Mouse (Mus musculus) spleen, postnatal 36 days (tissue): ENCODE measurements around the gene Mcl1.
"Not testable (repeated sequence)": the region's sequence is repeated elsewhere in the genome, so short reads cannot be mapped to it uniquely, and the experiment has no call there.

Source experiments
- DNase-seq, 2 experiments: peaks; one replicate each; pipeline ENCODE4 v3.0.0; 2022; ENCODE audit warnings: low spot score in 2 of 2, mixed read lengths in 1 of 2

Gene Mcl1

GRCm38 (mm10) chr3:95650276-95651032 lies 8.1 kb upstream of the Mcl1 start:
- DNase-seq = peak; percentile 60 to 74

GRCm38 (mm10) chr3:95651033-95651373 lies 7.6 kb upstream of the Mcl1 start:
- no peak for DNase-seq

DNA sequence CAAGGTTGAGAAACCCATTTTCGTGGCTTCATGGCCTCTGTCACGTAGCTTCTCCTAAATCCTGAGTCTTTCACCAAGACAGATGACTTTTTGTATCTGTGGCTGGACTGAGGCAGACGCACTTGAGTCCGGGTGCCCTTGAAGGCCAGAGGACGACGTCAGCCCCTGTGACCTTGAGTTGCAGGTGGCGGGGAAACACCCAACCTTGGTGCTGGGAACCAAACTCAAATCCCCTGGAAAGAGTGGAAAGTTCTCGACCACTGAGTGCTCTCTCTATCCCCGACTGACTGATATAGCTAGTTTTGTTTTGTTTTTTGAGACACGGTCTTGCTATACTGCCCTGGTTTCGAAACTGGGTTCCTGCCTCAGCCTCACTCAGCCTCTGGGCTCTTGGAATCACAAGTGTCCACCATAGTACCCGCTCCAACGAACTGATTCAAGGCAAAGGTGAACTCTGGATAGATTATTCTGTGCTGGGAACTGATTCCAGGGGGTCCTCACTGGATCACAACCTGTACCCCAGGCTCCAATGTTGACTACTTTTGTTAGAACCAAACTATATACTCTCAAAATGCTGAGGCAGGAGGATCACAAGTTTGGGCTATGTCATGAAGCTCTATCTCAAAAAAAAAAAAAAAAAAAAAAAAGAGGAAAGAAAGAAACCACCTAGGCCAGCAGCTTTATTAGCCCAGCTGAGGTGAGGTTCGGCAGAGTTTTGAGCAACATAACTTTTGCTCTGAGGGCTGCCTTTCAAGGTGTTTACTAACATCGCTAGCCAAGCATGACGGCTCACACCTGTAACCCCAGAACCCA lies 7.0 kb upstream of the Mcl1 start:
- DNase-seq = no peak

DNA sequence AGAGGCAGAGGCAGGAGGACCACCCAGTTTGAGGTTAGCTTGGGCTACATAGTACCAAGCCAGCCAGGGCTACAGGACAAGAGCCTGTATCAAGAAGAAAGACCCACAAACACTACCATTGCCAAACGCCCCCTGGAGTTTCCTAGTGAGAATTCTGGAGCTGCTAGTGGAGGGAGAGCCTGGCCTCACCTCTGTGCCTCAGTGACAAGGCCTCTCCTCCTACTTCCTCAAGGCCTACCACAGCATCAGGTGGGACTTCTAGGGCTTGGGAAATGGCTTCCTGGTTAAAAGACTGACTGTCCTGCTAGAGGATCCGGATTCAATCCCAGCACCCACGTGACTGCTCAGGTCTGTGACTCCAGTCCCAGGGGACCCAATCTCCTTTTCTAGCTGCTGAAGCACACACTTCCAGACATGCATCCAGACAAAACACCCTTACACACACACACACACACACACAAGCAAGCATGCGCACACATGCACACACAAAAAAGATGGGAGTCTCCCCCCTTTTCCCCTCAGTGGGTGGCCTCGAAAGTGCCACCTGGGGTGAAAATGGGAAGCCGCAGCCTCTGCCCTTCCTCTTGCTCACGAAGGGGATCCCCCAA lies 6.3 kb upstream of the Mcl1 start:
- DNase-seq = peak; percentile 84 to 88

DNA sequence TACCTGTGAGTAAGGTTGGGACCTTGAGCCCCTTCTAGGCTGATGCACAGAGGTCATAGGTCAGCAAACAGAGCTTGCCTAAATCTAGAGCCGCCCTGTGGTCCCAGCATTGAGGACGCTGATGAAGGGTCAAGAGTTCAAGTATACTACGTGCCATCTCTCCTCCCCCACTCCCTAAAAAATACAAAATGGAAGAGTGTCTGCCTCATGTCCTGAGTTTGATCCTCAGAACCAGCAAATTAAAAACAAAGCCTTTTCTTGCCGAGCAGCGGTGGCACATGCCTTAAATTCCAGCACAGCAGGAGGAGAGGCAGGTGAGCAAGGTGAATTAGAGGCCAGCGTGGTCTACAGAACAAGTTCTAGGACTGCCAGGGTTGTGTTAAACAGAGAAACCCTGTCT lies 5.7 kb upstream of the Mcl1 start:
- DNase-seq = no peak

DNA sequence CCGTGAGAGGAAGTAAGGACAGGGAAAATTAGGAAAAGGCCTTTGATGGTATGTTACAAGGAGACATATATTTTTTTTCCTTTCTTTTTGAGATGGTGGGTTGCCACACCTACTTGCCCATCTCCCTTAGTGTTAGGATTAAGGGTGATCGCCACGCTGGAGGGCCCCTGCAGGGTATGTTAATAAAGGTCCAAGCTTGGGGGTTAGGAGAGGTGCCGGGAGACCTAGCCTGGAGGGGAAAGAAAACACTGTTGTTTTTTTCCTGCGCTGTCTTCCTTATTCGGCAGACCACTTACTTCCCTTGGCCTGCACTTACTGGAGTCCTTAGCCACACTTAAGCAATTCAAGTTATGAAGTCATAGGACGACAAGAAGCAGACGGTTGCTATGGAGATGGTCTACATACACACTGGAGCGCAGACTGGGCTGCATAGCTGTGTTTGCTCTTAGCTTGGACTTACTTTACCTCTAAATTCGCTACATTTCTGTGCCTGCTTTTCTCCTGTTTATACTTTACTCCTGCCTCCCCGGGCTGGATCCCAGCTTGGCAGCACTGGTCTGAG lies 5.0 kb upstream of the Mcl1 start:
- DNase-seq = no peak

GRCm38 (mm10) chr3:95654371-95654770 lies 4.2 kb upstream of the Mcl1 start:
- DNase-seq = not testable (repeated sequence)

- DNase-seq = no peak
Observed at GRCm38 (mm10) chr3:95655437-95655836, 3.2 kb upstream of the Mcl1 start.

DNA sequence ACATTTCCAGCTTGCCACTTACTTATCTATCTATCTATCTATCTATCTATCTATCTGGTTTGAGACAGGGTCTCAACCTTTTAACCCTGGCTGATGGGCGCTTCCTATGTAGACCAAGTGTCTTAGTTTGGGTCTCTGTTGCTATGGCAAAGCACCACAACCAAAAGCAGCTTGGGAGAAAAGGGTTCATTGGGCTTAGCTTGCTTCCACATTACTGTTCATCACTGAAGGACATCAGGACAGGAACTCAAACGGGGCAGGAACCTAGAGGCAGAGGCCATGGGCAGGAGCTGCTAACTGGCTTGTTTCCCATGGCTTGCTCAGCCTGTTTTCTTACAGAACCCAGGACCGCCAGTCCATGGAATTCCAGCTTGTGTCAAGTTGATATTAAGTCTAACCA lies 1.5 kb upstream of the Mcl1 start:
- DNase-seq = no peak

DNA sequence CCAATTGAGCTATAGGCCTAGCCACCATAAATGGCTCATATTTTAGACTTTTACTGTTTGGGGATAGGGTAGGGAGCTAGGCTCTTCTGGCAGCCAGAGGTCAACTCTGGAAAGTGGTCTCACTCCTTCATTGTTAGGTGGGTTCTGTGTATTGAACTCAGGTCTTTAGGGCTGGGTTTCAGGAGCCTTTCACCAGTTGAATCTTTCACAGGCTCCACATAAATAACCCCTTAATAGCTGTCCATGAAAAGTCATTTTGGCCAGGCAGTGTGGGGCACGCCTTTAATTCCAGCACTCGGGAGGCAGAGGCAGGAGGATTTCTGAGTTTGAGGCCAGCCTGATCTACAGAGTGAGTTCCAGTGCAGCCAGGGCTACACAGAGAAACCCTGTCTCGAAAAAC lies 877 bp upstream of the Mcl1 start:
- DNase-seq = no peak

DNA sequence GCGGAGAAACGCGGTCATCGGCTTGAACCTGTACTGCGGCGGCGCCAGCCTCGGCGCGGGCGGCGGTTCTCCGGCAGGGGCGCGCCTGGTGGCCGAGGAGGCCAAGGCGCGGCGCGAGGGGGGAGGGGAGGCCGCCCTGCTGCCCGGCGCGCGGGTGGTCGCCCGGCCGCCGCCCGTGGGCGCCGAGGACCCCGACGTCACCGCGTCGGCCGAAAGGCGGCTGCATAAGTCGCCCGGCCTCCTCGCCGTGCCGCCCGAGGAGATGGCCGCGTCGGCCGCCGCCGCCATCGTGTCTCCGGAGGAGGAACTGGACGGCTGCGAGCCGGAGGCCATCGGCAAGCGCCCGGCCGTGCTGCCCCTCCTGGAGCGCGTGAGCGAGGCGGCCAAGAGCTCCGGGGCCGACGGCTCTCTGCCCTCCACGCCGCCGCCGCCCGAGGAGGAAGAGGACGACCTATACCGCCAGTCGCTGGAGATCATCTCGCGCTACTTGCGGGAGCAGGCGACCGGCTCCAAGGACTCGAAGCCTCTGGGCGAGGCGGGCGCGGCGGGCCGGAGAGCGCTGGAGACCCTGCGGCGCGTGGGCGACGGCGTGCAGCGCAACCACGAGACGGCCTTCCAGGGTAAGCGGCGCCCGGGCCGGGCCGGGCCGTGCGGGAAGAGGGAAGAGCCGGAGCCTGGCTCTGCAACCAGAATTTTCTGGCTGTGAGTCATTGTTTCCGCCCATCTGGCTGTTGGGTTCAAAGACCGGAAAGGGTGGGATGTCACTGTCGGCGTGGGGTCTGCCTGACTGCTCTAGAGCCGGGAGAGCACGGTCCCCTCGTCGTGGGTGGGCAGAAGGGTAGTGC lies 502 bp downstream of the Mcl1 start:
- DNase-seq = peak; percentile 82 to 83

DNA sequence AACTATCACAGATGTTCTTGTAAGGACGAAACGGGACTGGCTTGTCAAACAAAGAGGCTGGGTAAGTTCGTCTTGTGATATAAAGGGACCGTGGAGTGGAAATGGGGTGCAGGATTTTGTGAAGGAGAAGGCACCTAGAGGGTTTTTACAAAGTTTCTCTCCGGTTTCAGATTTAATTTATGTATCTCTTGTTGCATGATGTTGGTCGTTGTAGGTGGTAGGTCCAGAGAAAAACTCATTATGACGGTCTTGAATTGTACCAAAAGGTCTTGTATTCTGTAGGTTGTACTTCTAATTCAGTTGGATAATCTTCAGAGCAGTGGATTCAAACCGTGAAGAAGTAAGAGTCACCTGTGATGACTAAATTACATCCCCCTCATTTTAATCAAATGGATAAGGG lies 1.4 kb downstream of the Mcl1 start:
- DNase-seq = no peak

GRCm38 (mm10) chr3:95660788-95661478 lies 2.3 kb downstream of the Mcl1 start:
- no peak for DNase-seq

DNA sequence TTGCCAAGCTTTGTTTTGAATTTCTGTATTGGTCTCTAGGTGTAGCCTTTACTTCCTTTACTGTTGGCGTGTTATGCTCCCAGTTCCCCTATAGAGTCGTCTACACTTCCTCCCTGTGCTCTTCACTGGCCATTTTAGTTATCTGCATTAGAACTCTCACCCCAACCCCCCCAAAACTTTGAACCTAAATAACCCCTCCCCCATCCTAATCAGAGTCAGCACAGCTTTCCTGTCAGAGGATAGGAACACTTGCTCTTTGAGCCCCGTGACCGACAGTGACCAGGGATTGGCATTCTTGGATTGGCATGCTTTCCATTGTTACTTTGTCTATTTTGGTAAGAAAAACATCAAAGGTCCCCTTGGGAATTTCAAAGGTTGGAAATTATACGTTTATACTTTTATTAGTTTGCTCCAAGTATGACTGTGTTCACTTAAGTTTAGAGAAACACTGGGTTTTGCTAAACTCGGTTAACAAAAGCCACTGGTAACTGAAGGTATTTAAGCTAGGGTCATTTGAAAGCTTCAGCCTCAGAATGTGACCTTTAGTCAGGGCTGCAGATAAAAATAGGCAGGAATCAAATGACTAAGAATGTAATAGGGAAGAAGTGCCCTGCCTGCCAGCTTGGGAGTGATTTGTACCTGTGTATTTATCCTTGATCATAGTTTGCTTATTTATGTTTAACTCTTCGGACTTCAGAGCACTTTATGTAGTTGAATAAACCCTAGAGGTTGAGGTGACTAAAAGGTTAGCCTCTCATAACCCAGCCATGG lies 3.5 kb downstream of the Mcl1 start:
- DNase-seq = no peak

DNA sequence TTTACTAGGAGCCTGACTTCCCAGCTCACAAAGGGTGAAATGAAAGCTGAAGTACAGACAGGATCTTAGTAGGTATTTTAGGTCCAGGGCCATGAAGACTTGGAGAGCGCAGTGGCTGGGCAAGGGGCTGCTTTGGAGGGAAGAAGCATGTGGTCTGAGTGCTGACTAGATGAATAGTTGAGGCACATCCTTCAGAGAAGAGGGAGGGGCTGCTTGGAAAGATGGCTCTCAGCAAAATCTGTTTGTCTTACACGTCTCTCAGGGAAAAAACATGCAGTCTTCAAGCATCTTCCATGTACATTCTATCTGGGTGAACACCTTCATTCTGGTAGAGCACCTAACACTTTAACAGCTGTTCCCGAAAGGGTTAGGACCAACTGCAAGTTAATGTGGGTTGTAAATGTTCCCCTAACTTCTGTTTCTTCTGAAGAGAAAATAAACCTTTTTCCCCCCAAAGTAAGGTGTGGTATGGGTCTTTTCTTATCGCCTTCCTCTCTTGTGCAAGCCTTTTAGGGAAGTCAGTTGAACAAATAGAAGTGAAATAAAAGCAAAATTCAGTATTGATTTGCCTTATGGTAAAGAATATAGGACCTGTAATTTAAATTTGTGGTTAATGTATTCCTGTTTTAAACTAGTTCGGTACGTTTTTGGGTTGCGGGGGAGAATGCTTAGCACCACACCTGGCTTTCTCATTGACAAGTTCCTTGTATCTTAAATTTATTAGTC lies 4.3 kb downstream of the Mcl1 start:
- no peak for DNase-seq

- DNase-seq = no peak
Observed at GRCm38 (mm10) chr3:95663486-95663885, 4.9 kb downstream of the Mcl1 start.

GRCm38 (mm10) chr3:95663969-95664608 lies 5.5 kb downstream of the Mcl1 start:
- no peak for DNase-seq

DNA sequence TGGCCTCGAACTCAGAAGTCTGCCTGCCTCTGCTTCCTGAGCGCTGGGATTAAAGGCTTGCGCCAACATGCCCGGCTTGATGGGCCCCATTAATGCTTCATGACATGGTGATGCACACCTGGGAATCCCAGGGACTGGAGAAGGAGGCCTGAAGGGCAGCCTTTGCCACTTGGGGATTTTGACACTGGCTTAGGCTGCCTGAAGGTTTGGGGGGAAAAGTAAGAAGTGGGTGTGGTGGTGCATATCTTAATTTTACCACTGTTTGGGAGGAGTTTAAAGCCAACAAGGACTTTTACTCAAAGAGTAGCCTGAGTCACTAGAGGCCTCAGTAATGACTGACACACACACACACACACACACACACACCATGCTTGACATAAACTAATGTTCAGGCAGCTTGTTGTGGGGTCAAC lies 6.4 kb downstream of the Mcl1 start:
- DNase-seq = no peak
